Mouse (Mus musculus): ENCODE measurements around the gene Uox. TPM values are rescaled to one million over a fixed set of nuclear protein-coding genes. Genes with fewer than 3 reads are reported as not detected.

The Uox gene
- total and polyA plus RNA-seq, 3 experiments = 3.1 TPM; not detected in 2

DNA sequence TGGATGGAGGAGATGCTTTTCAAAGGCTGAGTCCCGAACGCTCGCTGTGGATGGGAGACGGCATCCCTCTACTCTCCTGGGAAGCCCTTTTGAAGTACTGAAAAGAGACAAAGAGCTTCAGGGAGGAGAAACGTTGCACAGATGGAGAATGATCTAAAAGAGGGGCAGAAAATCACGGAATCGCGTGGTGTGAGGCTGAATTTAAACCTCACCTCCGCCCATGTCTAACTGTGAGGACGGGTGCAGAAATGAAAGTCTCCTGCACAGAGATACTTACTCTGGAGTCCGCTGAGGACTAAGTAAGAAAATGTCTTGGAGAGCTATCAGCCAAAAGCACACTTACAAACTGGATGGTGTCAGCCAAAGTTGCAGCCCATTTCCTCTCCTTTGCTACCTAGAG is 51.7 kb downstream of the Uox start:
- no peak for DNase-seq

DNA sequence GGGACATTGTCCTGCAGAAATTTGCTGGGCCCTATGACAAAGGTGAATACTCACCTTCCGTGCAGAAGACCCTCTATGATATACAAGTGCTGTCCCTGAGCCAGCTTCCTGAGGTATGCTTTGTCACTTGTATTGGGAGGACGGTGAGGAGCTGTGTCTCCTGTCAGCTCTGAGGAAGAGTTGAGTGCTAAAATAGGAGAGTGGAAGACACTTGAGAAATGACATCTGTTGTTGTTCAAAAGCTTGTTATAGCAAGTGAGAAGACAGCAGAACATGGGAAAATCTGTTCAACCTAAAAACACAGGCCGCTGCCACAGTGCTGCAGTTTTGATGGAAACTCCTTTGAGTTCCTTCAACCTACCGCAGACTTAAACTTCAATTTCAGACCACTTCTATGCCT is 55.5 kb downstream of the Uox start:
- DNase-seq = no peak

DNA sequence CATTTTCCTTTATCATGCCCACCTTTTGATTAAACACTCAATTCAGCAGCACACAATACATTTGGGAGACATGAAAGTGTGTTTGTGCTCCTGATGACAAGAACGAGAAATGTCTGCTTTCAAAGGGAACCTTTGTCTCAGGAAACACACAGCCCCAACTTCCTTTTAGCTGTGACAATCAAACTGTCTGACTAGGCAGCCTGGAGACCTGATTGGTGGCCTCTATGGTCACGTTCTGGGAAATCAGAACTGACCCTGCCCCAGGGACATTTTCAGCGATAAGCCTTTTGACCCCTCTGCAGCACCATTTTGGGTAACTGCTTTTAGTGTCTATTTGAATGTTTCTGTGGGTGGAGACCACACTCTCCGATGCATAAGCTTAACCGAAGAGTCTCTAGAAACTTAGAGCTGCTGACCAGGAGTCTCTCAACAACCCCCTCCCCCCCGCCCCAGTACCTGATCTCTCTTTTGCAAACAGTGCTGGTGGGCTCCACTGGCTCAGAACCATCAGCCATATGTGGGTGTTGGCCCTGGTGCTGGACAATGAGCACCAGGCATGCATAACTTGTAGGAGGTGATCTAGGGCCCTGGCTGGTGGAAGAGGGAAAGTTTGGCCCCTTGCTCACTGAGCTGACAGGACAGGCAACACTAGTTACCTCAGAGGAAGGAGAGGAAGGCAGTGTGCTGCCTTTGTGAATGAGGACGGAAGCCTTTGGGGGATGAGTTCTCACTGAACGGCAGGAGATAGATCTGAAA is 58.2 kb downstream of the Uox start:
- no peak for DNase-seq

DNA sequence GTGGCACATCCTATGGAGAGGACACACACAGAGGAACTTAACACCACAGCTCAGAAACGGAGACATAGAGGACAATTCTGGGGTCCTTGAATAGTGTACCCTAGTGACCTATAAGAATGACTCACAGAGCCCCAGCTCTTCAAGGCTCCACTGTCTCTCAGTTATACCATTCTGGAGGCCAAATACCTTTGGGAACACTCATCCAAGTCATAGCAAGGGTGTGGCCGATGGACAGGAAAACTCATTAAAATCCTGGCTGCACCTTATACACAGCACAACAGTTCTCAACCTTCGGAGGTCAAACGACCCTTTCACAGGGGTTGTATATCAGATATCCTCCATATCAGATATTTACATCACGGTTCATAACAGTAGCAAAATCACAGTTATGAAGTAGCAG is 62.3 kb downstream of the Uox start:
- no peak for DNase-seq

DNA sequence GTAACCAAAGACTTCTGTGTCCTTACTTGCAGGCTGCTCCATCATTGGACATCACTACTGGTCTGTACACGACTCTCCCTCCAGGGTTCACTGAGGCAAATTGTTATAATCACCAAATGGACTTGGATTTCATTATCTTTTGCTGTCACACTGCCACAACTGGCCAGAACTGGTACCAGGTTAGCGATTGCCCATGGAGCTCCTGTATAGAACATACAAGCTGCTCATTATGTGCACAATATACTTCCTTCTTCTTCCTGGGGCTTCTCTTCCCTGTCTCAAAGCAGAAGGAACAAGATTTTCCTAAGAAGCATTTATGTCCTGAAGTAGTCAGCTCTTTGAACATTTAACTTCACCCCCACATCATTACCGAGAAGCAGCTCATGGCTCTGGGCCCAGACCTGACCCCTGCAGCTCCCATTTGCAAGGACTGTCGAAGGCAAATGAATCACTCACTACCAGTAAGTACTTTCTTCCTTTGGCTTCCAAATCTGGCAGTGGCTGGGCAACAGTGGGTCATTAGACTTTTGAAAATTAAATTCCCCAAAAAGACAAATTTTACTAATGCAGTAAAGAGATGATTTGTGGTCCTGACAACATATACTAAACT is 71.7 kb downstream of the Uox start:
- DNase-seq = peak; percentile 66

DNA sequence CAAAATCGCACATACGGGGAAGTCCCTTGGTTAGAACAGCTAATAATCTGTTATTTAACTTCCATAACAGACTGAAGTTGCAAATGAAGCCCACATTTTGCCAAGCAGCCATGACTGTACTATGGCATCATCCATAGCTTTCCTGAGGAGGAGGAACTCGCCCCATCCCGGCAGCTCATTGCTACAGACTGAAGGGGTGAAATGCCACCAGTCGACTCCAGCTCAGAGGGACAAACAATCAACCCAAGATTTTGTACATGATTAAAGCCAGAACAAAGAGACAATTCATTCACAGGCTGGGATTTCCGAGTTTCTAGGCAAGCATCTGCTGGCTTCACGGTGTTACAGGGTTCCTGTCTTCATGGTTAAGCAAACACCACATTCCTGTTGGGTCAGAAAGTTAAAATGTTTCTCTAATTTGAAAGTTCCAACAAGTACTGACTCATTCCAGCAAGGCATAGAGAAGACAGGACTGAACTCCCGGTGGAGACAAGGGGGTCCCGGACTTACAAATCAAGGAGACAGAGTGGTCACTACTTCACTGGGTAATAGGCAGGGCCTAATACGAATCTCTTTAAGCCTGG is 79.2 kb downstream of the Uox start:
- no peak for DNase-seq

DNA sequence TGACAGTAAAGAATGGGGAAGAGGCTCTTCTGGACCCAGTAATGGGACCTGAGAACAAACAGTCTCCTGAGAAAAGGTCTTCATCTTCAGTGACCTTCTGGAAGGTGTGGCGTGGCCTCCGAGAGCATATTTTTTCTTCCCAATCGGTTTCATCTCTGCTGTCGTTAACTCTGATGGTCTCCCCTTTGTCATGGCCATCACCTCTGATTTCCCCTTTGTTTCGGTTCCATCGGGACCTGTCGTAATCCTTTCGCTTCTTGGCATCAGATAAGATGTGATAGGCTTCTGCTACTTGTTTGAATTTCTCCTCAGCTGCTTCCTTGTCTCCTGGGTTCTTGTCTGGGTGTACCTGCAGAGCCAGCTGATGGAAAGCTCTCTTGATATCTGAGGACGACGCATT is 80.5 kb downstream of the Uox start:
- no peak for DNase-seq

DNA sequence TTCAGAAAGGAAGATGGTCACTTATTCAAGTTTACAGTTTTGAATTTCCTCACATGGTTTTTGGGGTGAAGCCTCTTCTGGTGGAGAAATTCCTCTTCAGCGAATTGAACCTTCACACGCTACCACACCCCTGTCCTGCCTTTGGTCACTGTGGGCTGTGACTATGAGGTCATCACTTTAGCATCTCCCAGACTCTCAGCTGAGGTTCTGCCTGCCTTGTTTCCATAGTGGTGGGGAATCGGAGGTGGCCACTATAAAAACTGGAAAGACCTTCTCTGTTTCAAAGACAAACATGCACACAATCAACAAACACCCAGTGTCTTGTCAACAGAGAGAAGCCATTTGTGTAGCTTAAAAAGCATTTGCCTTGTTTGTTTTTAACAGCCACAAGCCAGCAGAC is 81.0 kb downstream of the Uox start, which contains the start of gene 4930503B20Rik:
Gene 4930503B20Rik (minus strand): TSS at position 101 of the 400 bp plus-strand sequence.
- DNase-seq = no peak

DNA sequence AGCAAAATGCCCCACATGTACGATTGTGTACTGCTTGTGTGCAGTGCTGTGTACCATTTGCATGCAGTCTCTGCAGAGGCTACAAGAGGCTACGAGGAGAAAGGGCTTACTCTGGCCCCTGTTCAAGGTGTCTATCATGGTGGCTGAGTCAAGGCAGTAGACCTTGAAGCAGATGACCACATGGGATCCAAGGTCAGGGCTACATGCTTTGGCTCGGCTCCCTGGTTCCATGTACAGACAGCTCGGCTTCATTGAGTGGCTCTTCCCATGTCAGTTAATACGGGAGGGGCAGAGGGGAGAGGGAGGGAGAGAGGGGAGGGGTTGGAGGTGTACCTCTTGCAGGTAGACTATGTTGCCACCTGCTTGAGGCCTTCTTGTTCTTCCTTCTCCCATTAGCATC is 82.2 kb downstream of the Uox start:
- peak; percentile 76 for DNase-seq

DNA sequence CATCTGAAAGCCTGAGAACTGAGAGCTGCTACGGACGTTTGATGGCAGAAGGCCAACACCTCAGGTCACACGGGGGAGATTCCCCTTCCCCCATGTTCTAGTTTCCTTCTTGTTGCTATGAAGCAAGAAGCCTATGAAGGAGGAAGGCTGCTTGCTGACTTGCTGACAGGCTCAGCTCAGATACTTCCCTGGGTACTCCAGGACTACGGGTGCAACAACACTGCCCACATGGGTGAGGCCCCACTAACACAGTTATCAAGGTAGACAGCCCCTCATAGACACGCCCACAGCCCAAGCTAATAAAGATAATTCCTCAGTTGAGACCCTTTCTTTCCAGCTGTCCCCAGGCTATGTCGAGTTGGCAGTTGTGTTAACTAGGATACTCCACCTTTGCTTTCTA is 83.5 kb downstream of the Uox start:
- DNase-seq = no peak

DNA sequence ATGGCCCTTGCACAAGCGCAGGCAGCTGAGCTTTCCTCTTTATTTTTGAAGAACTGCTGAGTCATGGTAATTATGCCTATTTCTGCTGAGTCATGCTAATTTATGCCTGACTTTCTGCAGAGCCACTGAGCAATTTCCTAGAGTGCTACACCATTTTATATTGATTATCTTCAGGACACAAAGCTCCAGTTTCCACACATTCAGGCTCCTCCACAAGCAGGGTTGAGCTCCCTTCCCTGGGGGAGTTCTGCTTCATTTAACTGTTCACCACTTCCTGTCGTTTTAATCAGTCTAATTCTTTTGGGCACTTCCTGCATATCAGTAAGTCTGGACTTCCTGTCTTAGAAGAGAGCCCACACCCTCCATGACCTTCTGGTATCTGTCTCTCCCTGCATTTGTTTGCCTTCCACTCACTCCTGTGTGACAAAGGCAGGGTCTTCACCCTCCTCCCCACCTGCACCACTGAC is 84.9 kb downstream of the Uox start:
- peak; percentile 10 for DNase-seq

DNA sequence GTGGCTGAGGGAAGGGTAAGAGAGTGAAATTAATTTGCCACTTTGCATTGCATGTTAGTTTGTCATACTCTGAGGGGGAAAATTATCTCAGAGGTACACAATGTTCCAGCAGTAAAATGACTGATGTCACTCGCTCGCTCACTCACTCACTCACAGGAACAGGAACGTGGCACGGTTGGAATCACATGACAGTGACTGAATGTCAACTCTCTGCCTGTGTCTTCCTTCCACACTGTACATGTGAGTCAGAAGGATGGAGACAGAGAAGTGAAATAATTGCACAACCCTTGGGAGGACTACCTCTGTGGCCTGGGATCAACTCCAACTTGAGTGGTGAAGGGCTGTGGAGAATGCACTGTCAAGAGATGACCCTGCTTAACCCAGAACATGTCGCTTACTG is 87.2 kb downstream of the Uox start:
- peak; percentile 69 for DNase-seq

DNA sequence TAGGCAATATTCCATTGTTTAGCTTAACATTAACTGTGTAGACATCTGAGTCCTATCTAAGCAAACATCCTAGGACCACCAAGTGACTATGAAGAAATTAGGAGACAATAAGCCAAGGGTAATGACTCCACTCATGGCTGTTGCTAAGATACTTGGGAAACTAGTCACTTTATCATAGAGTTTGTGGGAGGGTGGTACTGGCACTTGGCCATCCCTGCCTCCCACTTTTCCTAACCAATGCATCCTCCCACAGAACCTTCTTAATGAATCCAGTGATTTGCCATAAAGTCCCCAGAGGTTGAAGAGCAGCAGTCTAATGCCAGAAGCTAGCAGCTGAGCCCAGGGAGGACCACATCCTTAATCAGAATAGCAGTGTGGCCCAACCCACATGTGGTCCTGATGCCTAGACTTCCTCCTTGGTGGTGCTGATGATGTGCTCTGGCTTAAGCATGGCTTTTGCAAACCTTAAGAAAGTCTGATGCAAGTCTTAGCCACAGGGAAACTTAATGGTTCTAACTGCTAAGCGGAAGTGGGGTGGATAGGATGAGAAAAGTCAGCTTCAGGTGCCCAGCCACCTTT is 87.9 kb downstream of the Uox start:
- no peak for DNase-seq

DNA sequence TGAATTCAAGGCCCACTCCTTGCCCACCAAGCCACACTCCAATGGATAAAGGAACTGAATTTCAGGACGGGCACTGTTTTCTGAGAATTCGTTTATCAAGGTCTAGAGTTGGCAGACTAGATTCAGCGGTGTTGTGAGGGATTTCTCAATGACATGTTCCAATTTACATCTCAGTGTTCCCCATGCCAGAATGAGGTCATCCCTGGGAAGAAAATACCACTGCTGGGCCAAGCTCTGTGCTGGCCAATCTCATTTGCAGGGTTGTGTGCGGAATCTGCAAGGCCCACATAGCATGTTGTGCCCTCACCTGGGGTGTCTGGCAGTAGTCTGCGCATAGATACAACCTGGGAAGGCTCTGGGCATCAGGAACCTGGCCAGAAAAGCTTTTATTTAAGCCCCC is 89.1 kb downstream of the Uox start:
- peak; percentile 45 for DNase-seq

DNA sequence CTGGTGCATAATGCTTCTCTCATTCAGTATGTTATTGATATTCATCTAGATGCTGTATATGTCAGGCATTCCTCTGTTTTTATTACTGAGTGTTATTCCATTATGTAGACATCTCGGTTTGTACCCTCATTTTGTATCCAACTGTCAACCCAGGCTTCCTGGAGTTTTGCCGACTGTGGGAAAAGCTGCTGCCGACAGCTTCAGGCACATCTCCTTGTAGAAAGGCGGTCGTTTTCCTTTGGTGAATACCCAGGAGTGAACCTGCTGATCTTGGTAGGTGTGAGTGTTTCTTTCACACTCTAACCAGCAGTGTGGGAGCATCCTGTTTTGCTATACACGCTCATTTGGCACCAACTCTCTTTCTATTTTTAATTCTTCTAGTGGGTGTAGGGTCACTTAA is 90.8 kb downstream of the Uox start:
- DNase-seq = no peak

DNA sequence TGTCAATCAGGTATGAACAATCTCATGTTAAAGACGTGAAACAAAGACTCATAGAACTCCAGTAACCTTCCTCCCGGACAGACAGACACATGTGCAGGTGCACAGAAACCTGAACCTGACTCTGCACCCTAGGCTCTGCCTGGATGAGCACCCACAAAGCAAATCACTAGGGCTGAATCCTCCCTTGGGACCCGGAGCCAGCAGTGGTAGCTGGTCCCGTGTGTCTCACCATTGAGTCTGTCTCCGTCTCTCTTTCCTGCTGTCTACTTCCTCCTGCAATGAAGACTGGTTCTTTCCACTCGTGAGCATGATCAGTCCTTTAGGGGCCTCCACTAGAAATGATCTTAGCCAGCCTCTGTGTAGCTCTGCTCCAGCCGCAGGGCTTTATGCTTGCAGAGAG is 91.7 kb downstream of the Uox start:
- DNase-seq = no peak

DNA sequence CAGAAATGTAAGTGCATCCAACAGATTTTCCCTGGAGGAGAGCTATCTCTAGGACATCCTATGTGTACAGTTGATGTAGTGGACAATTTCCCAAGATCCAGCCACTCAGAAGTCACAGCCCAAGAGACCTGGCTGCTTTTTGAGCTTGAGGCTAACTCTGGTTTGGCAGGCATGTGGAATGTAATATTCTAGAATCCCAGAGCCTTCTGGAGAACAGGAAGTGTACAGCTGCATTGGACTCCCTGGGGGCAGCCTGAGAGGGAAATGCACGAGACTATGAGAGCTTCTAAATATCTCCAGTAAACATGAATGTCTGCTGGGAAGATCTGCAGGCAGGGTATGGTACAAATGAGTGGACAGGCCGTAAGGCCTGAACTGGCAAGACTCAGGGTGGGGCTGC is 100.9 kb downstream of the Uox start:
- no peak for DNase-seq

DNA sequence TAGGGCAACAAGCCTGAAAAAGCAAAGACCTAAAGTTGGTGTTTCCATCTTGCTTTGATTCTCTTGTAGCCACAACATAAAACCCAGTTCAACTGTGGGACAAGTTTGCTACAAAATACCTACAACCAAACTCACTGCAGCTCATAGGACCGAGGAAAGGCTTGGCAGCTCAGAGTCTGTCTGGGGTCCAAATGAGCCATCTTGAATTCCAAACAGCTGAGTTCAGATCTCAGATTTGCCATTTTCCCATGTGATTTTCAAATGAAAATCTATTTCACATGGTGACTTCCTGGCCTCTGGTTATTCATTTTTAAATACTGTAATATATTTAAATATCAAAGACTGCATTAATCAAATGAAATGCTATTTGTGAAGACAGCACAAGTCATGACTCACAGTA is 104.9 kb downstream of the Uox start:
- DNase-seq = no peak

DNA sequence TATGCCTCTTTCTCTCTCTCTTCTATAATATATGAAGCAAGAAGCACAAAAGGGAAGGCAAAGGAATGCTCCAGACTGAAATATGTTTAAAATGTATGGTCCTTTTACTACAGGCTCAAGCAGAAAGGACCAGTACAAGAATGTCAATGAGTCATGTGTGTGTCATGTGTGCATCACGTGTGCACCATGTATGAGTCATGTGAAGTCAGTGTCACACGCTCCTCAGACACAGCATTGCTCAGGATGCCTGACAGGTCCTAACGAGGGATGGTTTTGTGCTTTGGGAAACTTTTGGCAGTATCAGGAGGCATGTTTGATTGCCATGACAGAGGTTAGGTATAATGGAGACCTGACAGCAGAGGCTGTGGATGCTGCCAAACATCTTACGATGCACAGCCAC is 106.0 kb downstream of the Uox start:
- no peak for DNase-seq

DNA sequence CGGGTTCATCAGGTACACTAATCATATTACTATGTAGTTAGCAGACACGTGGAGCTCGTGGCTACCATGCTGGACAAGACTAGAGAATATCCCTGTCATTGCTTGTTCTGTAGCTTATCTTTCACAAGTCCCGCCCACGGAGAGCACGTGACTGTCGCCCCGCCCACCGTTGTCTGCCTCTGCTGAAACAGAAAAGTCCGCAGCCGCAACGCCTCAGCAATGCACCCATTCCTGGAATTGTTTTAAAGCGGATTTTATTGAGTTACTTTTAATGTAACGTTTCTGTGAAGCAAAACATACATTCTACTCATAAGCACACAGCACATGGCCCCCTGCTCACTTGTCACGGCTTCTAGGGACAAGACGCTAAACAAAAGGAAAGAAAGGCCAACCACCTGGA is 109.4 kb downstream of the Uox start:
- no peak for DNase-seq

DNA sequence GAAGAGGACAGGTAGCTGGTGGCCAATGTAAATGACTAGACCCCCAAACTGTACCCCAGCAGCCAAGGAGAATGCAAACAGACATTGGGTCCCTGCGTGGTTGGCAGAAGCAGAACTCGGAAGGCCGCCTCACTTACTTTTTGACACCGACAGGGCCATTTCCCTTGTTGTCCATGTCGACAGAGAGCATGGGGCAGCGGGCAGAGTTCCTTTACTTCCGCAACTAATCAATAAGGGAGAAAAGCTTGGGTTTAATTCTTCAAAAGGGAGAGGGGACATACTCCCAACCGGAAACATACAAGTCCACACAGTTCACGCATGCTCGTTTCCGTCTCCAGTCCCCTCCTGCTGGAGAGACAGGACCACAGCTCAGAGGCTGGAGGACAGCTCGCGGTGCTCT is 110.4 kb downstream of the Uox start:
- no peak for DNase-seq

DNA sequence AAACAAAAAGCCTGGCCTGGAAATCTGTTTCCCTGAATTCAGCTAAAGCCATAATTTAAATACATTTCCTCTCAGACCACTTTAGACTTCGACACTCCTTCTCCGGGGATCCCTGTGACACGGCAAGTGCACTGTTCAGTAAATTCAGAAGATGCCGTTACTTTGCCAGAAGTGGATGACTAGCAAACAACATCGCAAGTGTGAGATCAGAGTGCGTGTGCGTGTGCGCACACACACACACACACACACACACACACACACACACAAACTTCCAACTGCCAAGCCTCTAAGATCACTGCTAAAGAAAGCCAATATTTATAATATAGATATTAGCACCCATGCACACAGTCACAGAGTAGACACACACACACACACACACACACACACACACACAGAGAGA is 111.5 kb downstream of the Uox start:
- DNase-seq = no peak
